8 mouse cellular contexts compared by ENCODE assay signal in genomic region chr15:80159286-80159901, GRCm38 (mm10). TPM values are rescaled to one million over a fixed set of nuclear protein-coding genes. Genes with fewer than 3 reads are reported as not detected.
DNase-seq lines count a peak whose midpoint lies in the region; ATAC-seq and TF ChIP-seq lines count a peak whose summit lies in the region.

No protein-coding gene starts in this region.

- peak; percentile 25 for DNase-seq in forebrain, embryonic 10.5 days (ENCODE audit: extremely low spot score, low spot score)
- peak; percentile 94 for DNase-seq in ZHBTc4 (ENCODE audit: low read depth, low spot score)
- peak; percentile 92 for DNase-seq in kidney, adult 11 months
- peak; percentile 69 for DNase-seq in liver, postnatal 0 days
- DNase-seq in thymus, postnatal 36 days = no peak
- no peak for DNase-seq in B cell, adult 2 months

- no peaks in the 10 kb centered on the region for H3K9me3 ChIP-seq in forebrain, embryonic 10.5 days
- H3K9me3 ChIP-seq in forebrain, embryonic 16.5 days (ENCODE audit: control insufficient read depth, low read length) = no peaks in the 10 kb centered on the region
- H3K9me3 ChIP-seq in liver, postnatal 0 days (ENCODE audit: low read length) = no peaks in the 10 kb centered on the region

- H3K27ac ChIP-seq in forebrain, embryonic 10.5 days = peak overlapping the region; percentile 75
- H3K27ac ChIP-seq in forebrain, embryonic 16.5 days (ENCODE audit: low read length) = no peak overlapping the region
- H3K27ac ChIP-seq in liver, postnatal 0 days (ENCODE audit: low read depth) = peak overlapping the region; percentile 55

- WGBS in forebrain, embryonic 10.5 days = 47% methylated on average over 8 of the region's 8 CpGs
- 57% methylated on average over 8 of the region's 8 CpGs for WGBS in forebrain, embryonic 16.5 days
- WGBS in liver, postnatal 0 days (ENCODE audit: insufficient replicate concordance) = 59% methylated on average over 8 of the region's 8 CpGs

- H3K36me3 ChIP-seq in forebrain, embryonic 10.5 days (replicated peaks) = peaks cover 96% of the 10 kb centered on the region
- H3K36me3 ChIP-seq in forebrain, embryonic 16.5 days (ENCODE audit: control insufficient read depth, insufficient read depth) = peaks cover 22% of the 10 kb centered on the region
- peaks cover 55% of the 10 kb centered on the region for H3K36me3 ChIP-seq in liver, postnatal 0 days (replicated peaks; ENCODE audit: insufficient read depth, low read length)

- H3K4me1 ChIP-seq in forebrain, embryonic 10.5 days = peaks cover 35% of the 10 kb centered on the region
- H3K4me1 ChIP-seq in forebrain, embryonic 16.5 days (replicated peaks; ENCODE audit: control insufficient read depth, insufficient read depth, low read length) = peaks cover 5% of the 10 kb centered on the region; the same call in 1 of the 2 replicates
- H3K4me1 ChIP-seq in liver, postnatal 0 days (ENCODE audit: insufficient read depth) = peaks cover 4% of the 10 kb centered on the region

- H3K4me2 ChIP-seq in forebrain, embryonic 16.5 days (ENCODE audit: low read length) = no peak overlapping the region
- H3K4me2 ChIP-seq in liver, postnatal 0 days (ENCODE audit: low read depth, low read length) = no peak overlapping the region

- no peaks in the 10 kb centered on the region for H3K27me3 ChIP-seq in forebrain, embryonic 10.5 days (ENCODE audit: poor library complexity, severe bottlenecking)
- no peaks in the 10 kb centered on the region for H3K27me3 ChIP-seq in forebrain, embryonic 16.5 days (replicated peaks; ENCODE audit: control insufficient read depth, insufficient read depth, low read length)
- H3K27me3 ChIP-seq in liver, postnatal 0 days (ENCODE audit: insufficient read depth, low read length) = no peaks in the 10 kb centered on the region

- H3K9ac ChIP-seq in forebrain, embryonic 16.5 days (replicated peaks; ENCODE audit: low read depth, low read length) = no peak overlapping the region
- no peak overlapping the region for H3K9ac ChIP-seq in liver, postnatal 0 days (replicated peaks)

- no peak for TF ChIP-seq CTCF in liver, postnatal 0 days (IDR thresholded peaks at IDR 0.05; ENCODE audit: low read depth)

- no peak for ATAC-seq in forebrain, embryonic 16.5 days
- peak; percentile 93 for ATAC-seq in liver, postnatal 0 days
- ATAC-seq in inflammation-experienced regulatory T-cells, adult 6 months = no peak

- no peak; the same call in 1 of the 2 replicates for TF ChIP-seq EP300 in liver, postnatal 0 days (IDR thresholded peaks at IDR 0.05; ENCODE audit: low read depth)

- H3K4me3 ChIP-seq in forebrain, embryonic 10.5 days = no peak overlapping the region
- H3K4me3 ChIP-seq in forebrain, embryonic 16.5 days (replicated peaks; ENCODE audit: low read length) = no peak overlapping the region
- no peak overlapping the region for H3K4me3 ChIP-seq in liver, postnatal 0 days (ENCODE audit: low read depth, low read length)

RNA-seq across cellular contexts. Expression of gene Mgat3, which starts 14.1 kb away (rescaled TPM):
- 5.1 and 5.9 TPM in 2 replicates for polyA plus RNA-seq in forebrain, embryonic 10.5 days (2016; fragmentation: Nextera tagmentation; extraction: Ambion mirVana)
- 10.8 and 11.0 TPM in 2 replicates for polyA plus RNA-seq in forebrain, embryonic 16.5 days (2015; fragmentation: Nextera tagmentation; extraction: Ambion mirVana)
- polyA plus RNA-seq in liver, postnatal 0 days (2015; fragmentation: Nextera tagmentation; extraction: Ambion mirVana) = 0.12 and 0.14 TPM in 2 replicates
- not detected for polyA plus RNA-seq in inflammation-experienced regulatory T-cells, adult 6 months (2017; shearing (Covaris generic))

RNA-seq across cellular contexts. Expression of gene Tab1, which starts 26.5 kb away (rescaled TPM):
- polyA plus RNA-seq in forebrain, embryonic 10.5 days (2016; fragmentation: Nextera tagmentation; extraction: Ambion mirVana) = 40.8 and 42.8 TPM in 2 replicates
- polyA plus RNA-seq in forebrain, embryonic 16.5 days (2015; fragmentation: Nextera tagmentation; extraction: Ambion mirVana) = 40.7 and 43.8 TPM in 2 replicates
- 7.0 and 7.5 TPM in 2 replicates for polyA plus RNA-seq in liver, postnatal 0 days (2015; fragmentation: Nextera tagmentation; extraction: Ambion mirVana)
- polyA plus RNA-seq in inflammation-experienced regulatory T-cells, adult 6 months (2017; shearing (Covaris generic)) = 10 to 100 TPM; 12.2 to 15.9 (median 12.3) TPM

Comparison
In these comparisons a context has a peak if more than half of its experiments do, and no peak if none do; other contexts are left out.
1. DNase-seq: peak in forebrain, embryonic 10.5 days (single experiment), ZHBTc4 (single experiment), kidney, adult 11 months (single experiment) and liver, postnatal 0 days (single experiment); none in thymus, postnatal 36 days (0 of 2) and B cell, adult 2 months (0 of 2).